Mouse (Mus musculus) neural tube, postnatal 0 days (tissue): ENCODE measurements around the gene Gm12248. TPM values are rescaled to one million over a fixed set of nuclear protein-coding genes. Genes with fewer than 3 reads are reported as not detected.

Experiments
- polyA plus RNA-seq: library from polyadenylated mRNA; unstranded; fragments of >200 nt; fragmentation: Nextera tagmentation; extraction: Ambion mirVana; gene quantifications from 2 replicates; pipeline ENCODE4 v1.2.1, GENCODE M21; 2015

Gm12248 gene
- polyA plus RNA-seq: not detected in 2 replicates

DNA sequence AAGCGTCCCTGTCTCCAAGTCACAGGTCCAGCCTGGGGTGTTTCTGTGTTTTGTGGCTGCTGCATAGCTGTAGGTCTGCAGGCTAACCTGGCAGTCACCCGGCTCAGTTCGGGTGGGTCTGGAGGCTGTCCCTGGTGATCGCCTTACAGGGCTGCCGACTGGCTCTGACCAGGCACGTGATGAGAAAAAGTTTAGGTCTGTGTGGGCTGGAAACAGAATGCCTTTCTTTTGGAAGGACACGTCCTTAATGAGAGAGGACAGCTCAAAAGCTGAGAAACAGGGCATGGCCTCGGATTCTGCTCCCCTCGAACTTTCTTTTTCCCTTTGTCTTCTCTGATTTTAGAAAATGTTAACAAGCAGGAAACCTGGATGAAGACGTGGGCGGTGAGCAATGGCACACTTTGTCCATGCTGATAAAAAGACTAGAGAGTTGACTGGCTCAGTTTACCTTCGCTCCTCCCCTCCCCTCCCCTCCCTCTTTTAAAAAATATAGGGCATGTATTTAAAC lies at the start of gene Gm12248:
Gene Gm12248, minus strand, starts transcription at position 114 of the 508 bp plus-strand sequence.

GRCm38 (mm10) chr11:58103697-58104306 lies 10.9 kb upstream of the Gm12248 start, which contains the start of gene Cnot8:
TSS of gene Cnot8 (plus strand) at chr11:58104153.

Other genes with a start within 250 kb of the Gm12248 start
- 20.9 and 21.9 TPM in 2 replicates for gene Larp1, start 84.1 kb downstream of the Gm12248 start, polyA plus RNA-seq
- 75.7 and 82.5 TPM in 2 replicates for gene Cnot8, start 11.0 kb upstream of the Gm12248 start, polyA plus RNA-seq
- gene Gemin5, start 75.4 kb upstream of the Gm12248 start, polyA plus RNA-seq: 10.5 and 11.2 TPM in 2 replicates
- 96.1 and 100 TPM in 2 replicates for gene Mrpl22, start 78.5 kb upstream of the Gm12248 start, polyA plus RNA-seq
- gene Igtp, start 106.4 kb upstream of the Gm12248 start, polyA plus RNA-seq: 3.4 and 4.4 TPM in 2 replicates
- 1.7 and 2.0 TPM in 2 replicates for gene Irgm2, start 106.5 kb upstream of the Gm12248 start, polyA plus RNA-seq
- not detected in 2 replicates for gene 4930438A08Rik, start 181.7 kb upstream of the Gm12248 start, polyA plus RNA-seq
- 21.5 and 26.6 TPM in 2 replicates for gene Zfp692, start 213.9 kb upstream of the Gm12248 start, polyA plus RNA-seq
- 48.4 and 48.9 TPM in 2 replicates for gene Zfp672, start 237.2 kb upstream of the Gm12248 start, polyA plus RNA-seq
- 39.3 and 41.8 TPM in 2 replicates for gene Sh3bp5l, start 237.6 kb upstream of the Gm12248 start, polyA plus RNA-seq